Mouse (Mus musculus) CH12.LX (cell line): Measurements from ENCODE around the gene Scgb2a2. TPM values are rescaled to one million over a fixed set of nuclear protein-coding genes. Genes with fewer than 3 reads are reported as not detected.
A peak's percentile ranks its signal among the peaks of the same experiment; 100 is the strongest.
"Not testable (repeated sequence)": the region's sequence is repeated elsewhere in the genome, so short reads cannot be mapped to it uniquely, and the experiment has no call there.

Source experiments
- DNase-seq: peaks from one replicate; pipeline ENCODE4 v3.0.0-alpha.2; 2013; ENCODE audit errors: extremely low read depth
- H3K27ac ChIP-seq: 2 replicates; pipeline ENCODE4 v1.5.1; 2012; ENCODE audit warnings: low read depth, mild to moderate bottlenecking, control low read depth, moderate library complexity; ENCODE audit not compliant: insufficient read depth
- H3K27me3 ChIP-seq: replicated peaks from 2 replicates; pipeline ENCODE3; 2012; ENCODE audit warnings: inconsistent platforms
- H3K36me3 ChIP-seq, 2 experiments: replicated peaks in 1 of 2; 2 replicates each; pipeline versions ENCODE3 to v1.6.1; 2012; ENCODE audit warnings: inconsistent platforms in 1 of 2, low read length in 1 of 2, mild to moderate bottlenecking in 1 of 2, mixed read lengths in 1 of 2, moderate library complexity in 1 of 2; ENCODE audit not compliant: control insufficient read depth in 1 of 2, insufficient read depth in 1 of 2
- H3K4me1 ChIP-seq, 2 experiments: 2 replicates each; pipeline ENCODE4 v1.6.1; 2012; ENCODE audit warnings: inconsistent platforms in 1 of 2, moderate library complexity in 1 of 2; ENCODE audit not compliant: insufficient read depth in 2 of 2, control insufficient read depth in 1 of 2
- H3K4me2 ChIP-seq: 2 replicates; pipeline ENCODE4 v1.6.1; 2012; ENCODE audit warnings: low read depth, mild to moderate bottlenecking, control low read depth; ENCODE audit not compliant: poor library complexity, insufficient read depth, severe bottlenecking
- H3K4me3 ChIP-seq, 3 experiments: fragments of 150-350 bp in 1 of 3; sonication (generic) in 1 of 3; replicated peaks in 1 of 3; 2 replicates each; pipeline versions ENCODE3 to v1.5.1; 2011 to 2012; ENCODE audit warnings: low read depth in 2 of 3, low read length in 2 of 3, mild to moderate bottlenecking in 2 of 3, moderate library complexity in 2 of 3, control low read depth in 1 of 3, improper control_type of control experiment in 1 of 3, inconsistent platforms in 1 of 3, mixed read lengths in 1 of 3; ENCODE audit not compliant: poor library complexity in 1 of 3
- H3K79me2 ChIP-seq: replicated peaks from 2 replicates; pipeline ENCODE4 v1.6.1; 2012; ENCODE audit warnings: mild to moderate bottlenecking, moderate library complexity; ENCODE audit not compliant: control insufficient read depth, poor library complexity, insufficient read depth, severe bottlenecking; ENCODE audit errors: extremely low read depth
- H3K9ac ChIP-seq: 2 replicates; pipeline ENCODE4 v1.6.1; 2012; ENCODE audit warnings: low read depth, mild to moderate bottlenecking, control low read depth, moderate library complexity; ENCODE audit not compliant: insufficient read depth
- H3K9me3 ChIP-seq: replicated peaks from 2 replicates; pipeline ENCODE3; 2012; ENCODE audit warnings: low read length, inconsistent platforms, mixed read lengths
- BHLHE40 ChIP-seq: IDR thresholded peaks from 2 replicates; pipeline ENCODE4 v1.6.1; 2011; ENCODE audit warnings: mild to moderate bottlenecking, low read depth, low read length, improper control_type of control experiment
- CHD1 ChIP-seq: IDR thresholded peaks from 2 replicates; pipeline ENCODE4 v1.6.1; 2012; ENCODE audit warnings: low read depth, low read length, improper control_type of control experiment, inconsistent platforms
- CHD2 ChIP-seq: IDR thresholded peaks from 2 replicates; pipeline ENCODE4 v1.6.1; 2011; ENCODE audit warnings: low read length, improper control_type of control experiment
- CTCF ChIP-seq, 2 experiments: IDR thresholded peaks in 1 of 2; conservative IDR thresholded peaks in 1 of 2; 2 replicates each; pipeline ENCODE4 v1.5.1; 2011 to 2012; ENCODE audit warnings: low read depth in 2 of 2, low read length in 2 of 2, improper control_type of control experiment in 1 of 2, inconsistent platforms in 1 of 2, mild to moderate bottlenecking in 1 of 2, moderate library complexity in 1 of 2
- E2F4 ChIP-seq: IDR thresholded peaks from 2 replicates; pipeline ENCODE4 v1.6.1; 2011; ENCODE audit warnings: low read depth, low read length, improper control_type of control experiment; ENCODE audit not compliant: insufficient replicate concordance
- ETS1 ChIP-seq: conservative IDR thresholded peaks from 2 replicates; pipeline ENCODE4 v1.6.1; 2012; ENCODE audit warnings: low read depth, mild to moderate bottlenecking, inconsistent platforms, low read length, improper control_type of control experiment, moderate library complexity
- GABPA ChIP-seq: IDR thresholded peaks from 2 replicates; pipeline ENCODE4 v1.6.1; 2012; ENCODE audit warnings: low read depth, low read length, improper control_type of control experiment, inconsistent platforms; ENCODE audit not compliant: insufficient replicate concordance
- HCFC1 ChIP-seq: IDR thresholded peaks from 2 replicates; pipeline ENCODE4 v1.6.1; 2012; ENCODE audit warnings: low read depth, mild to moderate bottlenecking, inconsistent platforms, low read length, improper control_type of control experiment
- JUN ChIP-seq: IDR thresholded peaks from 2 replicates; pipeline ENCODE4 v1.6.1; 2011; ENCODE audit warnings: low read depth, mild to moderate bottlenecking, low read length, improper control_type of control experiment, moderate library complexity; ENCODE audit not compliant: insufficient read depth
- JUND ChIP-seq: conservative IDR thresholded peaks from 2 replicates; pipeline ENCODE4 v1.6.1; 2011; ENCODE audit warnings: low read depth, low read length, improper control_type of control experiment
- PAX5 ChIP-seq: IDR thresholded peaks from 2 replicates; pipeline ENCODE4 v1.6.1; 2012; ENCODE audit warnings: low read length, inconsistent platforms, mixed read lengths
- POLR2AphosphoS2 ChIP-seq: IDR thresholded peaks from 2 replicates; pipeline ENCODE4 v1.6.1; 2011; ENCODE audit warnings: low read depth, low read length, improper control_type of control experiment
- TCF12 ChIP-seq: IDR thresholded peaks from 2 replicates; pipeline ENCODE4 v1.6.1; 2014; ENCODE audit warnings: low read depth, mild to moderate bottlenecking, inconsistent platforms, low read length, improper control_type of control experiment
- USF1 ChIP-seq: IDR thresholded peaks from 2 replicates; pipeline ENCODE4 v1.6.1; 2014; ENCODE audit warnings: low read depth, mild to moderate bottlenecking, inconsistent platforms, low read length, improper control_type of control experiment
- USF2 ChIP-seq: conservative IDR thresholded peaks from 2 replicates; pipeline ENCODE4 v1.6.1; 2011; ENCODE audit warnings: low read depth, low read length, improper control_type of control experiment
- ZC3H11A ChIP-seq: IDR thresholded peaks from 2 replicates; pipeline ENCODE4 v1.6.1; 2012; ENCODE audit warnings: low read depth, mild to moderate bottlenecking, inconsistent platforms, low read length, improper control_type of control experiment
- ZMIZ1 ChIP-seq: IDR thresholded peaks from 2 replicates; pipeline ENCODE4 v1.6.1; 2012; ENCODE audit warnings: low read depth, mild to moderate bottlenecking, inconsistent platforms, low read length, improper control_type of control experiment
- dilution Hi-C: fragments of 300-500 bp; cut with MboI; formaldehyde crosslinking; loops from 2 replicates; pipeline ENCODE4 v1.14.3; 2020; ENCODE audit warnings: low sequenced_read_pairs; ENCODE audit not compliant: extremely low pct_unique_long_range_greater_than_20kb, extremely low pct_ligation_motif_present
- in situ Hi-C: fragments of 300-500 bp; cut with MboI; formaldehyde crosslinking; loops from 3 replicates; pipeline ENCODE4 v1.14.3; 2019; ENCODE audit warnings: low sequenced_read_pairs, low pct_ligation_motif_present, low pct_unique_long_range_greater_than_20kb, mixed read lengths
- polyA plus RNA-seq: library from polyadenylated mRNA; unstranded; fragments of >175 nt; gene quantifications from 2 replicates; pipeline ENCODE4 v1.2.1, GENCODE M21; 2012; ENCODE audit warnings: low read depth; ENCODE audit not compliant: insufficient read length
- total RNA-seq, 2 experiments: library from RNA; depleted of rRNA; stranded (reverse); fragments of 300-350 nt in 1 of 2; fragments of >200 nt in 1 of 2; gene quantifications; 2 replicates each; pipeline ENCODE4 v1.2.3; 2012 to 2014

Gene Scgb2a2
- total RNA-seq (2012; rRNA removed), result not detected in 2 replicates
- total RNA-seq (2014; rRNA removed), result not detected in 2 replicates
- polyA plus RNA-seq, result not detected in 2 replicates

GRCm38 (mm10) chr19:9847262-9847661 is at the start of gene Scgb2a2:
Gene Scgb2a2 (plus strand): TSS chr19:9847562.
- Histone ChIP-seq H3K27me3 (no peaks in the 10 kb centered on the region), H3K27ac (no peak within 1 kb of the TSS), H3K9me3 (no peaks in the 10 kb centered on the region), H3K36me3 (no peaks in the 10 kb centered on the region), H3K4me2 (no peak within 1 kb of the TSS), H3K9ac (no peak within 1 kb of the TSS), H3K4me1 (no peaks in the 10 kb centered on the region), H3K79me2 (no peaks in the 10 kb centered on the region), H3K4me3 (no peak within 1 kb of the TSS)
- TF ChIP-seq HCFC1 (no peak), E2F4 (no peak), BHLHE40 (no peak), PAX5 (no peak), ETS1 (no peak), JUN (no peak), ZMIZ1 (no peak), CHD1 (no peak), USF1 (no peak), USF2 (no peak), POLR2AphosphoS2 (no peak), CHD2 (no peak), ZC3H11A (no peak), GABPA (no peak), TCF12 (no peak), JUND (no peak)
- no peak for DNase-seq
- in situ Hi-C loops (no loop called here), dilution Hi-C loops (no loop called here)

DNA sequence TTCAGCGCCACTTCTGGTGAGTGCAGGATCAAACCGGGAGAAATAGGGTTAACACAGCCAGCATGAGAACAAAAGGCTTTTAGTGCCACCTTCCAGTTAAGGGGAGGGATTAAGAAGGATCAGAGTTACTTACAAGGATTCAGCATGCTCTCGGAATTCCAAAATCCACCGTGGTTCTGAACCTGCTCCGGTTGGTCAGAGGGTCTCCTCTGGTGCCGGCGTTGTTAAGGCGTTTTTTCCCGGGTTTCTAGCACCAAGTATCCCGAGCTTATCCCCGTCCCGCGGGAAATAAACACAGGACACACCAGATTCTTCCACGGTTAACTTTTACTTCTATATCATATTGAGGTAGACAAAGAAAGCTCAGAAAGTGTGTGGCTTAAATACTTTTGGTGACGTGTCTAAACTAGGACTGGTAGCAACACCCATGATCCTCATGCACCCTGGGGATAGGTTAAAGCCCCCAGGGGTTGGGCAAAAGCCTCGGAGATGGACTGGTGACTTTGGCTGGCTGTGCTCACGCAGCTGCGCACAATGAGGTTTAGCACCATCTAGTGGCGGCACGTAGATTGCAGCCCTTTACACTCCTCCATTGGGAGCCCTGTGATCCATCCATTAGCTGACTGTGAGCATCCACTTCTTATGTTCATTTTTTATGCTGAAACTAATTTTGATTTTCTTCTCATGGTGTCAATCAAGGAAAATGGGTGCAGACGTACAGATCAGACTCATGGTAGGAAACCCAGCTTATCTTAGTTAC is 10.6 kb upstream of the Scgb2a2 start:
- H3K27ac ChIP-seq, H3K9me3 ChIP-seq, H3K9ac ChIP-seq, H3K79me2 ChIP-seq, DNase-seq, H3K36me3 ChIP-seq, H3K4me1 ChIP-seq, H3K4me3 ChIP-seq, H3K4me2 ChIP-seq, in situ Hi-C loops, dilution Hi-C loops, H3K27me3 ChIP-seq: not testable (repeated sequence)
- TF ChIP-seq CTCF (conservative IDR thresholded peaks at IDR 0.05 in 1 of 2, IDR thresholded peaks at IDR 0.05 in 1 of 2; ENCODE audit: low read depth in 2 of 2, low read length in 2 of 2), result peak; percentile 24 to 35; a peak in 1 of 4 replicates
